Mouse (Mus musculus) c-Kit-positive CD71-positive TER-119-positive erythroid progenitor cells, embryonic 14.5 days (primary cell): ENCODE measurements around the gene Hoxd10.
A peak's percentile ranks its signal among the peaks of the same experiment; 100 is the strongest.

Source experiments
- DNase-seq: peaks from one replicate; pipeline ENCODE4 v3.0.0-alpha.2; 2013; ENCODE audit warnings: low spot score

Gene Hoxd10

GRCm38 (mm10) chr2:74710929-74711543 lies 19.3 kb downstream of the Hoxd10 start:
- no peak for DNase-seq

- no peak for DNase-seq
Measured at GRCm38 (mm10) chr2:74711721-74712621, 20.2 kb downstream of the Hoxd10 start, which contains the start of the genes Hoxd3 and Hoxd4. Hoxd3 (plus strand) TSS chr2:74711927. Hoxd4 (plus strand) TSS chr2:74711929.

GRCm38 (mm10) chr2:74713239-74714150 lies 21.8 kb downstream of the Hoxd10 start:
- no peak for DNase-seq

- no peak for DNase-seq
Measured at GRCm38 (mm10) chr2:74714156-74714789, 22.5 kb downstream of the Hoxd10 start.

- no peak for DNase-seq
Measured at GRCm38 (mm10) chr2:74714881-74715280, 23.2 kb downstream of the Hoxd10 start.

GRCm38 (mm10) chr2:74715504-74716241 lies 23.9 kb downstream of the Hoxd10 start:
- peak; percentile 58 for DNase-seq

- no peak for DNase-seq
Measured at GRCm38 (mm10) chr2:74720384-74720783, 28.7 kb downstream of the Hoxd10 start.

- no peak for DNase-seq
Measured at GRCm38 (mm10) chr2:74720955-74721491, 29.3 kb downstream of the Hoxd10 start.

GRCm38 (mm10) chr2:74721882-74722281 lies 30.2 kb downstream of the Hoxd10 start:
- DNase-seq = no peak

- no peak for DNase-seq
Measured at GRCm38 (mm10) chr2:74722949-74723348, 31.2 kb downstream of the Hoxd10 start.

- DNase-seq = no peak
Measured at GRCm38 (mm10) chr2:74724244-74725015, 32.7 kb downstream of the Hoxd10 start.

GRCm38 (mm10) chr2:74725171-74725570 lies 33.4 kb downstream of the Hoxd10 start:
- no peak for DNase-seq

GRCm38 (mm10) chr2:74726551-74726950 lies 34.8 kb downstream of the Hoxd10 start, which contains the start of gene Gm28230:
Gm28230 (plus strand) TSS chr2:74726728.
- no peak for DNase-seq

- DNase-seq = no peak
Measured at GRCm38 (mm10) chr2:74726973-74727639, 35.4 kb downstream of the Hoxd10 start.

- no peak for DNase-seq
Measured at GRCm38 (mm10) chr2:74727640-74728302, 36.0 kb downstream of the Hoxd10 start.

- no peak for DNase-seq
Measured at GRCm38 (mm10) chr2:74728303-74728680, 36.6 kb downstream of the Hoxd10 start.

GRCm38 (mm10) chr2:74730331-74730730 lies 38.6 kb downstream of the Hoxd10 start:
- DNase-seq = no peak

GRCm38 (mm10) chr2:74731055-74731454 lies 39.3 kb downstream of the Hoxd10 start:
- no peak for DNase-seq
